Comparison of ENCODE assay signal across 8 mouse cellular contexts in the genomic region with DNA sequence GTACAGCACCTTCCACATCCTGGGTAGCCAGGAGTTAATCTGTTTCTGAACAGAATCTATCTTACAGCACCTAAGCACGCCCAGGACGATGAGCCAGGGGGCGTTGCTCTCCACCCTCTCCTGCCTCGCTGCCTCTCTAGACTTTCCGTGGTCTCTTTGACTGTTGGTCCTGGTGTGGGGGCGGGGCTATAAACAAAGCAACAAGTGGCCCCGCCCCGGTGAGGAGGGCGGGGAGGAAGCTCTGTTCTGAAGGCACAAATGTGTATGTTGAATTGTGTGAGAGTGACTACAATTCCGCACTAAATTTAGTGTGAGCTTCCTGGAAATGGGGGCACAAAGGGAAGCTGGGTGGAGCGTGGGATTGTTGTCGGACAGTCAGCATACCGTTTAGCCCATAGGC. TPM values are rescaled to one million over a fixed set of nuclear protein-coding genes. Genes with fewer than 3 reads are reported as not detected.
A peak's percentile ranks its signal among the peaks of the same experiment; 100 is the strongest.
DNase-seq lines count a peak whose midpoint lies in the region; ATAC-seq and TF ChIP-seq lines count a peak whose summit lies in the region.

No protein-coding gene starts in this region.

- H3K9me3 ChIP-seq in forebrain, postnatal 0 days (ENCODE audit: low read length): no peaks in the 10 kb centered on the region
- no peaks in the 10 kb centered on the region for H3K9me3 ChIP-seq in liver, embryonic 16.5 days (replicated peaks; ENCODE audit: control insufficient read depth, low read length)
- H3K9me3 ChIP-seq in neural tube, embryonic 12.5 days: no peaks in the 10 kb centered on the region

- no peak overlapping the region for H3K9ac ChIP-seq in forebrain, postnatal 0 days
- H3K9ac ChIP-seq in liver, embryonic 16.5 days (ENCODE audit: low read depth, low read length): peak overlapping the region; percentile 18; the same call in 1 of the 2 replicates
- H3K9ac ChIP-seq in neural tube, embryonic 12.5 days: no peak overlapping the region

- no peak overlapping the region for H3K27ac ChIP-seq in forebrain, postnatal 0 days (ENCODE audit: low read depth, low read length)
- no peak overlapping the region for H3K27ac ChIP-seq in liver, embryonic 16.5 days (ENCODE audit: low read length)
- no peak overlapping the region for H3K27ac ChIP-seq in neural tube, embryonic 12.5 days

- TF ChIP-seq CTCF in forebrain, postnatal 0 days (IDR thresholded peaks at IDR 0.05; ENCODE audit: low read depth): peak; percentile 28; the same call in 1 of the 2 replicates

- no peaks in the 10 kb centered on the region for H3K4me1 ChIP-seq in forebrain, postnatal 0 days (ENCODE audit: insufficient read depth)
- peaks cover 8% of the 10 kb centered on the region for H3K4me1 ChIP-seq in liver, embryonic 16.5 days (ENCODE audit: control insufficient read depth, low read depth, low read length)
- H3K4me1 ChIP-seq in neural tube, embryonic 12.5 days: no peaks in the 10 kb centered on the region

- WGBS in forebrain, postnatal 0 days: 23% methylated on average over 13 of the region's 13 CpGs
- WGBS in liver, embryonic 16.5 days (ENCODE audit: insufficient replicate concordance): 5% methylated on average over 13 of the region's 13 CpGs
- WGBS in neural tube, embryonic 12.5 days: 16% methylated on average over 13 of the region's 13 CpGs

- peak; percentile 40; the same call in 1 of the 2 replicates for ATAC-seq in forebrain, postnatal 0 days
- peak; percentile 94 for ATAC-seq in inflammation-experienced regulatory T-cells, adult 6 months
- peak; percentile 80 for ATAC-seq in liver, embryonic 16.5 days (ENCODE audit: low read depth)
- ATAC-seq in neural tube, embryonic 12.5 days (ENCODE audit: low FRiP score, low read depth): no peak

- H3K4me3 ChIP-seq in forebrain, postnatal 0 days (ENCODE audit: low read depth, low read length): no peak overlapping the region
- peak overlapping the region; percentile 23 for H3K4me3 ChIP-seq in liver, embryonic 16.5 days (ENCODE audit: low read depth, low read length)
- no peak overlapping the region for H3K4me3 ChIP-seq in neural tube, embryonic 12.5 days

- H3K27me3 ChIP-seq in forebrain, postnatal 0 days (ENCODE audit: insufficient read depth, low read length): no peaks in the 10 kb centered on the region
- no peaks in the 10 kb centered on the region for H3K27me3 ChIP-seq in liver, embryonic 16.5 days (ENCODE audit: control insufficient read depth, insufficient read depth, low read depth, low read length)
- H3K27me3 ChIP-seq in neural tube, embryonic 12.5 days (replicated peaks): no peaks in the 10 kb centered on the region

- H3K36me3 ChIP-seq in forebrain, postnatal 0 days (ENCODE audit: insufficient read depth): 0 out of 2 replicates have a peak, but pooled peaks cover 4% of the 10 kb centered on the region
- H3K36me3 ChIP-seq in liver, embryonic 16.5 days (ENCODE audit: control insufficient read depth, insufficient read depth): peaks cover 2% of the 10 kb centered on the region; the same call in 1 of the 2 replicates
- peaks cover 28% of the 10 kb centered on the region for H3K36me3 ChIP-seq in neural tube, embryonic 12.5 days

- DNase-seq in ES-CJ7 (ENCODE audit: low read depth, low spot score): peak; percentile 93
- DNase-seq in adrenal gland, postnatal 25 days: peak; percentile 67
- no peak for DNase-seq in forebrain, postnatal 0 days
- DNase-seq in thymus, postnatal 14 days: peak; percentile 93
- no peak for DNase-seq in frontal cortex, postnatal 25 days (ENCODE audit: low spot score in 2 of 2)

- peak overlapping the region; percentile 33 for H3K4me2 ChIP-seq in forebrain, postnatal 0 days (ENCODE audit: low read depth)
- peak overlapping the region; percentile 48 for H3K4me2 ChIP-seq in liver, embryonic 16.5 days (ENCODE audit: low read depth, low read length)
- peak overlapping the region; percentile 35 for H3K4me2 ChIP-seq in neural tube, embryonic 12.5 days (replicated peaks)

RNA-seq across cellular contexts. Expression of gene Heg1, which starts 30.1 kb away (rescaled TPM):
- 48.0 and 50.0 TPM in 2 replicates for total RNA-seq in adrenal gland, postnatal 25 days (2021)
- 16.2 and 19.9 TPM in 2 replicates for total RNA-seq in forebrain, postnatal 0 days (2014; rRNA removed)
- polyA plus RNA-seq in forebrain, postnatal 0 days (2015; fragmentation: Nextera tagmentation; extraction: Ambion mirVana): 6.2 and 8.0 TPM in 2 replicates
- polyA plus RNA-seq in inflammation-experienced regulatory T-cells, adult 6 months (2017; shearing (Covaris generic)): 10 to 100 TPM; 28.3 to 33.9 (median 29.1) TPM
- polyA plus RNA-seq in liver, embryonic 16.5 days (2015; fragmentation: Nextera tagmentation; extraction: Ambion mirVana): 3.5 and 4.6 TPM in 2 replicates
- 19.9 TPM in 2 replicates for polyA plus RNA-seq in neural tube, embryonic 12.5 days (2016; fragmentation: Nextera tagmentation; extraction: Ambion mirVana)

Comparison
In these comparisons a context has a peak if more than half of its experiments do, and no peak if none do; other contexts are left out.
1. DNase-seq: peak in ES-CJ7 (single experiment), adrenal gland, postnatal 25 days (single experiment) and thymus, postnatal 14 days (single experiment); none in forebrain, postnatal 0 days (single experiment) and frontal cortex, postnatal 25 days (0 of 2).
2. Peak in every context shown above with its lines, with median percentiles within 50 percentile points of each other: H3K4me2 ChIP-seq.